Mouse (Mus musculus) cortical plate, adult 2 months (tissue): ENCODE data around the gene Fbxl5. TPM values are rescaled to one million over a fixed set of nuclear protein-coding genes. Genes with fewer than 3 reads are reported as not detected.

Experiments
- H3K27ac ChIP-seq: fragments of 200-500 bp; 2 replicates; pipeline ENCODE4 v1.5.1; 2012; ENCODE audit warnings: low read length, control low read depth, inconsistent platforms; ENCODE audit not compliant: insufficient read depth
- H3K4me1 ChIP-seq: fragments of 200-500 bp; 2 replicates; pipeline ENCODE4 v1.6.1; 2011; ENCODE audit warnings: low read length; ENCODE audit not compliant: control insufficient read depth, insufficient read depth
- H3K4me3 ChIP-seq: fragments of 200-500 bp; 2 replicates; pipeline ENCODE4 v1.5.1; 2011; ENCODE audit warnings: mild to moderate bottlenecking, low read length, control low read depth; ENCODE audit not compliant: insufficient read depth
- CTCF ChIP-seq: fragments of 200-500 bp; IDR thresholded peaks from 2 replicates; pipeline ENCODE4 v1.5.1; 2011; ENCODE audit warnings: mild to moderate bottlenecking, control low read depth, low read length; ENCODE audit not compliant: insufficient read depth; ENCODE audit errors: extremely low read depth
- POLR2A ChIP-seq: fragments of 200-500 bp; IDR thresholded peaks from 2 replicates; pipeline ENCODE4 v1.6.1; 2011; ENCODE audit warnings: mild to moderate bottlenecking, low read length, control low read depth; ENCODE audit not compliant: insufficient read depth; ENCODE audit errors: extremely low read depth
- polyA plus RNA-seq: library from polyadenylated mRNA; depleted of rRNA; stranded (reverse); fragments of >200 nt; gene quantifications from 2 replicates; pipeline ENCODE4 v1.2.3, GENCODE M21; 2012

Fbxl5 gene
- polyA plus RNA-seq, 1 experiment, result 68.9 TPM

- Histone ChIP-seq H3K4me3 (no peak overlapping the region), H3K4me1 (no peaks in the 10 kb centered on the region), H3K27ac (no peak overlapping the region)
- TF ChIP-seq CTCF (no peak), POLR2A (no peak)
These were observed 31.8 kb upstream of the Fbxl5 start for GRCm38 (mm10) chr5:43853096-43853867.

GRCm38 (mm10) chr5:43848275-43848674 is 26.8 kb upstream of the Fbxl5 start:
- Histone ChIP-seq H3K4me1 (no peaks in the 10 kb centered on the region), H3K27ac (no peak overlapping the region), H3K4me3 (no peak overlapping the region)
- TF ChIP-seq POLR2A (no peak), CTCF (no peak)

DNA sequence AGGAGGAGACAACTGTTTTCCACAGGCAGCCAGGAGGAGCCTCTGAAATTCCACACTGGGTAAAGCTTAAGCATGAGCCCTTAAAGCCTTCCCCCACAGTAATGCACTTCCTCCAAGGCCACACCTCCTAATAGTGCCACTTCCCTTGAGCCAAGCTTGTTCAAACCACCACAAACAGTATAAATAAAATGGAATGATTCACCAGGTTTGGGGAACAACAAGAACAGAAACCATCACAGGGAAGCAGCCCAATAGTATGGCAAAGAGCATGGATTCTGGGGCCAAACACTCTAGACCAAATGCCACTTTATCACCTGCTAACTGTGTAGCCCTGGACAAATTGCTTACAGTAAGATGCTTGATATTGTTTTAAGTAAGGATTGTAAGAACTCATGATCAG is 26.1 kb upstream of the Fbxl5 start:
- H3K4me1 ChIP-seq, result no peaks in the 10 kb centered on the region
- no peak overlapping the region for H3K27ac ChIP-seq
- no peak overlapping the region for H3K4me3 ChIP-seq
- TF ChIP-seq POLR2A, result no peak
- no peak for TF ChIP-seq CTCF

GRCm38 (mm10) chr5:43846227-43846626 is 24.8 kb upstream of the Fbxl5 start:
- H3K4me1 ChIP-seq, result no peaks in the 10 kb centered on the region
- H3K4me3 ChIP-seq, result no peak overlapping the region
- H3K27ac ChIP-seq, result no peak overlapping the region
- no peak for TF ChIP-seq CTCF
- no peak for TF ChIP-seq POLR2A

DNA sequence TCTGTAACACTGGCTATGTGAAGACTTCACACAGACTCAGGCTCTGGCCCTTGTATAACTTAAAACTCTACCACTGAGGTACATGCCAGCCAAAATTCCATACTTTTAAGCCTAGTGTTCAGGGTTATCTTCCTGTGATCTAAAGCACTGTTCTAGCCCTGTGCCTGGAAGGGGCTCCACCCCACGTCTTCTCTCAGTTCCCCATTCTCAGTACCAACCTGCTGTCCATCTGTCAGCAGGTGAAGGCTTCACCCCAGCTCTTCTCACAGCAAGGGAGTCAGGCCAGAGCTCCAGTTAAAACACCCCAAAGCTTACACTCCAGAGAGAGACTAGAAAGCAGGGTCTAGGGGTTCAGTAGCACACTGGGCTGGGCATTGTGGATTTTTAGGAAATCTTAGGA is 24.2 kb upstream of the Fbxl5 start:
- no peak for TF ChIP-seq CTCF
- TF ChIP-seq POLR2A, result no peak
- no peak overlapping the region for H3K4me3 ChIP-seq

GRCm38 (mm10) chr5:43845083-43845482 is 23.6 kb upstream of the Fbxl5 start:
- no peak overlapping the region for H3K4me3 ChIP-seq
- no peak for TF ChIP-seq CTCF
- TF ChIP-seq POLR2A, result no peak
- no peaks in the 10 kb centered on the region for H3K4me1 ChIP-seq
- H3K27ac ChIP-seq, result no peak overlapping the region

More for the DNA sequence above, 24.2 kb upstream of the Fbxl5 start:
- Histone ChIP-seq H3K27ac (no peak overlapping the region), H3K4me1 (no peaks in the 10 kb centered on the region)

- Histone ChIP-seq H3K4me1 (no peaks in the 10 kb centered on the region), H3K4me3 (no peak overlapping the region), H3K27ac (no peak overlapping the region)
- TF ChIP-seq CTCF, result no peak
- no peak for TF ChIP-seq POLR2A
These were observed 21.2 kb upstream of the Fbxl5 start for GRCm38 (mm10) chr5:43842576-43843155.

- Histone ChIP-seq H3K27ac (no peak overlapping the region), H3K4me3 (peak overlapping the region; percentile 34; the same call in 1 of the 2 replicates), H3K4me1 (no peaks in the 10 kb centered on the region)
- no peak for TF ChIP-seq POLR2A
- no peak for TF ChIP-seq CTCF
These were observed 20.5 kb upstream of the Fbxl5 start for GRCm38 (mm10) chr5:43842011-43842285.

DNA sequence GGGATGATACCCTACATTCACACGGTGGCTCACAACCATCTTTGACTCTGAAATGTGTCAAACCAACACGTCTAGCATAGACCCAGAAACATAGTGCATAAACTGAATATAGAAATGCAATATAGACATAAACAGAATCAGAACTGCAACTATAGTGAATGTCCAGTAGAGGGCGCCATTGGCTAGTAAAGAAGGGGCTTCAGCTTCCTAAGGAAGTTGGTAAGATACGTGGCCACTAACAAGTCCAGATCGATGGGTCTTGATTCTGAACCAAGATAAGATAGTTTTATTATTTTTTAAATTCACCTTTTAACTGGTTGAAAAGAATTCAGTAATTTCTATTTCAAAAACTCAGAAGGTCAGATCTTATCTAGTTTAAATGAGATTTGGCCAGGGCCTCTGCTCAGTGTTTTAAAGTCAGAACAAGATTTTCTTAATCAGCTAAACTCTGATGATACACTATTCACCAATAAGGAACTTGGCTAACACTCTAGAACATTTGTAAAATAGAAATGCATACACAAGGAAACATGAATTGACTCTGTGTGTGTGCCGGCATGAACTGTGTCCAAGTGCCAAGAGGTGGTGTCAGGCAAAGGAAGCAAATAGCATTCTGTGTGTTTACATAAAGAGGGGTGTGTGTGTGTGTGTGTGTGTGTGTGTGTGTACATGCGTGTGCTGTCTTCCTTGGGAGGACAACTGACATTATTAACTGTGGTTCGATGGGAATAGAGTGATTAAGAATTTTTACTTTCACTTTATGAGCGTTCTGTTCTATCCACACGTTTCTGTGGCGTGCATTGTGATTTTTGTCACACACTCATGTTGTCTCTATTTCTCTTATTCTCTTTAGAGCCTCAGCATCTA is 19.9 kb upstream of the Fbxl5 start:
- Histone ChIP-seq H3K4me1 (no peaks in the 10 kb centered on the region), H3K27ac (no peak overlapping the region), H3K4me3 (peak overlapping the region; percentile 34)
- no peak for TF ChIP-seq POLR2A
- peak; percentile 69; the same call in 1 of the 2 replicates for TF ChIP-seq CTCF

GRCm38 (mm10) chr5:43837372-43837771 is 15.9 kb upstream of the Fbxl5 start:
- Histone ChIP-seq H3K4me1 (no peaks in the 10 kb centered on the region), H3K27ac (no peak overlapping the region), H3K4me3 (no peak overlapping the region)
- TF ChIP-seq CTCF (peak; percentile 57), POLR2A (no peak)
